Mouse (Mus musculus) ES-E14 (cell line): Measurements from ENCODE around the gene Ermn. TPM values are rescaled to one million over a fixed set of nuclear protein-coding genes. Genes with fewer than 3 reads are reported as not detected.

ENCODE experiments used
- DNase-seq: peaks from one replicate; pipeline ENCODE4 v3.0.0-alpha.2; 2013; ENCODE audit warnings: low read depth, low spot score
- H3K27ac ChIP-seq: 2 replicates; pipeline ENCODE4 v1.5.1; 2012; ENCODE audit warnings: low read depth, mild to moderate bottlenecking, low read length, moderate library complexity, mixed read lengths; ENCODE audit not compliant: poor library complexity, insufficient read depth, severe bottlenecking
- H3K36me3 ChIP-seq: 2 replicates; pipeline ENCODE4 v1.6.1; 2012; ENCODE audit warnings: mild to moderate bottlenecking, low read length, moderate library complexity, mixed read lengths; ENCODE audit not compliant: control insufficient read depth, poor library complexity, insufficient read depth, severe bottlenecking
- H3K4me1 ChIP-seq, 2 experiments: fragments of 150-350 bp in 1 of 2; sonication (generic) in 1 of 2; 2 replicates each; pipeline ENCODE4 v1.6.1; 2012; ENCODE audit warnings: low read length in 2 of 2, mild to moderate bottlenecking in 1 of 2, mixed read lengths in 1 of 2; ENCODE audit not compliant: control insufficient read depth in 2 of 2, insufficient read depth in 2 of 2, poor library complexity in 1 of 2
- H3K4me3 ChIP-seq, 2 experiments: fragments of 150-350 bp in 1 of 2; sonication (generic) in 1 of 2; 2 replicates each; pipeline ENCODE4 v1.5.1; 2012; ENCODE audit warnings: low read length in 2 of 2, low read depth in 1 of 2, mild to moderate bottlenecking in 1 of 2, mixed read lengths in 1 of 2; ENCODE audit not compliant: insufficient read depth in 1 of 2, poor library complexity in 1 of 2, severe bottlenecking in 1 of 2
- H3K9ac ChIP-seq: 2 replicates; pipeline ENCODE4 v1.6.1; 2012; ENCODE audit warnings: low read depth, mild to moderate bottlenecking, low read length, mixed read lengths; ENCODE audit not compliant: poor library complexity, insufficient read depth, severe bottlenecking
- H3K9me3 ChIP-seq: fragments of 150-350 bp; sonication (generic); 2 replicates; pipeline ENCODE4 v1.6.1; 2012; ENCODE audit warnings: low read depth, mild to moderate bottlenecking, low read length; ENCODE audit not compliant: control insufficient read depth, insufficient read depth
- CHD2 ChIP-seq: IDR thresholded peaks from 2 replicates; pipeline ENCODE4 v1.6.1; 2014; ENCODE audit warnings: mild to moderate bottlenecking, low read depth, low read length, inconsistent platforms
- HCFC1 ChIP-seq: IDR thresholded peaks from 2 replicates; pipeline ENCODE4 v1.6.1; 2012; ENCODE audit warnings: low read length, inconsistent platforms, borderline replicate concordance; ENCODE audit not compliant: insufficient read depth
- MAFK ChIP-seq: IDR thresholded peaks from 2 replicates; pipeline ENCODE4 v1.6.1; 2014; ENCODE audit warnings: mild to moderate bottlenecking, low read depth, low read length, inconsistent platforms; ENCODE audit not compliant: insufficient read depth
- ZC3H11A ChIP-seq: IDR thresholded peaks from 2 replicates; pipeline ENCODE4 v1.6.1; 2012; ENCODE audit warnings: low read depth, mild to moderate bottlenecking, inconsistent platforms, low read length, borderline replicate concordance
- ZNF384 ChIP-seq: IDR thresholded peaks from 2 replicates; pipeline ENCODE4 v1.6.1; 2012; ENCODE audit warnings: low read depth, low read length, inconsistent platforms
- in situ Hi-C, 2 experiments: fragments of 600-800 bp; cut with MboI; formaldehyde crosslinking; loops; one replicate each; pipeline ENCODE4 v1.15.1; 2025; ENCODE audit warnings: low sequenced_read_pairs in 2 of 2, inconsistent platforms in 1 of 2; ENCODE audit not compliant: unreplicated experiment in 2 of 2
- total RNA-seq: library from RNA; depleted of rRNA; stranded (reverse); fragments of 300-350 nt; gene quantifications from 2 replicates; pipeline ENCODE4 v1.2.3, GENCODE M21; 2012

Ermn gene
- total RNA-seq, 1 experiment = not detected

DNA sequence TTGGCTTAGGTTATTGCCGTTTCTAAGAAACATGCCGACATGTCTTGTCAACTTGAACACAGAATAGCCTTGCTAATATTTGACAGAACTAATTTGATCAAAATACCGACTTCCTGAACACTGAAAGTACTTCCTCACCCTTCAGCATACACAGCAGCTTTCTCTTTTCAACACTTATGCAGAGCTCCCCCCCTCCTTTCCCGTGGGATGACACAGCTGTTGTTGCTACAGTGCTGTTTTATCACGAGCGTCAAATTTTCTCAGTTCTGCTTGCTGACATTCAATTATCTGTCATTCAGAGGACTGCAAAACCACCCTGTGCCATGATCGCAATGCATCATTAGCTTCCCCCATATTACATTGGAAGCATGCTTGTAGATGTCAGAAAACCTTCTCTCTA is 10.8 kb downstream of the Ermn start:
- Histone ChIP-seq H3K4me1 (no peaks in the 10 kb centered on the region), H3K9me3 (no peaks in the 10 kb centered on the region), H3K9ac (no peak overlapping the region), H3K27ac (no peak overlapping the region), H3K36me3 (no peaks in the 10 kb centered on the region), H3K4me3 (no peak overlapping the region)
- in situ Hi-C loops = loop anchor here (25.0 kb wide), 2 partner anchors 370 to 620 kb away; no protein-coding TSS in a partner anchor
- no peak for DNase-seq
- TF ChIP-seq ZC3H11A (no peak), MAFK (no peak), ZNF384 (no peak), HCFC1 (no peak), CHD2 (no peak)

DNA sequence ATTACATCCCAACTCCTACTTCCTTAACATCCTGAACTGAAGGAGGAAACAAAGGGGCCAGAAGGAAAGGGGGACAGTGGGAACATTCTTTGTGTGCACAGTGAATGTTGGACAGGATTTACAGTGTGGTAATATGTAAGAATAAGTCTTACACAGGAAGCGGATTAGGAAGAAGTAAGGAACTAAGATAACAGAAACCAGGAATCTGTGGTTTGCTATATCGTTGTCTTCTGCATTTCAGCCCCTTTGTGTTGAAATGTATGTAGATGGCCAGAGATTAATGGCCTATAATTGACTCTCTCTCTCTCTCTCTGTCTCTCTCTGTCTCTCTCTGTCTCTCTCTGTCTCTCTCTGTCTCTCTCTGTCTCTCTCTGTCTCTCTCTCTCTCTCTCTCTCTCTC is 15.7 kb downstream of the Ermn start:
- H3K36me3 ChIP-seq = no peaks in the 10 kb centered on the region
- no peak overlapping the region for H3K27ac ChIP-seq
- in situ Hi-C loops = loop anchor here (25.0 kb wide), 2 partner anchors 375 to 625 kb away; no protein-coding TSS in a partner anchor
- no peak overlapping the region for H3K9ac ChIP-seq
- H3K4me3 ChIP-seq = no peak overlapping the region
- no peaks in the 10 kb centered on the region for H3K9me3 ChIP-seq
- TF ChIP-seq CHD2 (no peak), ZNF384 (no peak), HCFC1 (no peak), ZC3H11A (no peak), MAFK (no peak)
- no peak for DNase-seq
- no peaks in the 10 kb centered on the region for H3K4me1 ChIP-seq

DNA sequence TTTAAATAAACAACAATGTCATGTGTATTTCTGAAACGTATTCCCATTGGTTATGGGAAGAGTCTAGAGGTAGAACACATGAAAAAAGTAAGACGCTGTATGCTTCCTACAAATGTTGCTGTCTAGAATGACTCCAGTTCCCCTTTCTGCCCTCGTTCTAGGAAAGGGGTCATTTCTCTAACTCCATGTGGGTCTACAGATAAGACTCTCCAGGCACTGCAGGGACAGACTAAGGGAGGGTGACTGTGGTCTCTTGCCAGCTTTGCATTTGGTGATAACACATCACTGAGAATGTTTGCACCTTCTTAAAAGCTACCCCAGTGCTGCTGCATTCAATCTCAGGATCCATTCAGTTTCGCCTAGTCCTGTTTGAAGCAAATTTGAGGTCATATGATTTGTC is 17.0 kb downstream of the Ermn start:
- no peak for TF ChIP-seq ZC3H11A
- no peak for TF ChIP-seq CHD2
- TF ChIP-seq MAFK = no peak
- no peak for TF ChIP-seq ZNF384
- TF ChIP-seq HCFC1 = no peak
- Histone ChIP-seq H3K27ac (no peak overlapping the region), H3K4me1 (no peaks in the 10 kb centered on the region), H3K9me3 (no peaks in the 10 kb centered on the region), H3K36me3 (no peaks in the 10 kb centered on the region), H3K9ac (no peak overlapping the region), H3K4me3 (no peak overlapping the region)
- no peak for DNase-seq
- in situ Hi-C loops = loop anchor here (25.0 kb wide), 2 partner anchors 377 to 627 kb away; no protein-coding TSS in a partner anchor

DNA sequence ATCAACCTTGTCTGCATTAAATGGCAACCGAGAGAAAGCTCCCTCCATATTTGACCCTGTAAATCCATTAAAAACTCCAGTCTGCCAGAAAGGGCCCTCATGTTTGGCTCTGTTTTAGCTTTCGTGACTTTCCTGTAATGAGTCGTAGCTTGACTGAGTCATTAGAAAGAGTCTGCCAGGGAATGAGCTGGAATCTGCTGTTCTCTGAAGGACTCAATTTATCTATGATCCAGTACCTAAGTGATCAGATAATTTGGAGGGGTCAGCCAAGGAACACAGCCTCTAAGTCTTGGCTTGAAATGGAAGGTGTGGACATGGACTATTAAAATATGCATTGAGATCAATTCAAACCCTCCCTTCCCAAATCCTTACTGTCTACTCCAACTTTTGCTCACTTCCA is 21.2 kb downstream of the Ermn start:
- Histone ChIP-seq H3K4me1 (no peaks in the 10 kb centered on the region), H3K4me3 (no peak overlapping the region), H3K36me3 (no peaks in the 10 kb centered on the region), H3K27ac (no peak overlapping the region), H3K9me3 (no peaks in the 10 kb centered on the region), H3K9ac (no peak overlapping the region)
- in situ Hi-C loops = loop anchor here (25.0 kb wide), 2 partner anchors 381 to 631 kb away; no protein-coding TSS in a partner anchor
- no peak for DNase-seq
- TF ChIP-seq MAFK (no peak), ZC3H11A (no peak), CHD2 (no peak), HCFC1 (no peak), ZNF384 (no peak)
